Comparison of ENCODE assay signal across 21 mouse cellular contexts in the genomic region with DNA sequence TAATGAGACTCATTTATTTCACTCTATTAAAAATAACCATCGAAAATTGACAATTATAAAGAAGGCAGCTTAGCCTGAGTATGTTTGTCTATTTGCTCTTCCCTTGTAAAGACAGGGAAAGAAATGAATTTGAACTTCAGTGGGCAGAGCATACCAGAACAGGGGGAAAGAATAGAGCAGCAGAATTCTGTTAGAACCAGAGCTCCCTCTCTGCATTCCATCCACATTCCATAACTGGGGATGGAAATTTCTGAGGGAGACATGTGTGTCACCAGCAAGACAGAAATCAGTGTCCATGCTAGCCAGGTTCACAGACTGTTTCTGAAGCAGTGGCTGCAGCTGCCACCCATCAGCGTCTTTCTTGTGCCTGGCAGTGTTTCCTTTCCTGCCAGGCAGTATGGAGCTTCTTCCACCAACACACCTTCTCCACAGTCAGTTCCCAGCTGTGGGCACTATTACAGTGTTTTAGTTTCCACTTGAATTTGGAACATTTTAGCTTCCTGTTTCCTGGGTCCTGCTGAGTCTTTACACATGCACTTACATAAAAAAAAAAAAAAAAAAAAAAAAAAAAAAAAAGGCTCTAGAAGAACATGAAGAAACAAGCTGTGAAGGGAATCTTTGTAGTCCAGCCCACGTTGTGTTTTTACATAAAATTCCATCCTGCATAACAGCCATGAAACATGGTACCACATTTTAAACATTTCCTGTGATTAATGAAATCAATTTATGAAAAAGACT.
"Had no signal": no experiment of that assay in that cellular context is flagged by ENCODE, and none has a peak within 500 bp of the region (broad histone marks: within the 10 kb centered on the region; RNA-seq: fewer than 3 reads in every experiment).

No protein-coding gene starts in this region.

- H3K4me2 ChIP-seq: kidney, embryonic 15.5 days; limb, embryonic 12.5 days; limb, embryonic 15.5 days; liver, embryonic 11.5 days; lung, embryonic 14.5 days; midbrain, embryonic 13.5 days; neural tube, embryonic 13.5 days; stomach, embryonic 15.5 days had no signal

- H3K9me3 ChIP-seq: kidney, embryonic 15.5 days; limb, embryonic 12.5 days; limb, embryonic 15.5 days; midbrain, embryonic 10.5 days; midbrain, embryonic 13.5 days; neural tube, embryonic 13.5 days; stomach, embryonic 15.5 days had no signal

- H3K27me3 ChIP-seq: kidney, embryonic 15.5 days; limb, embryonic 12.5 days; limb, embryonic 15.5 days; midbrain, embryonic 13.5 days; neural tube, embryonic 13.5 days; stomach, embryonic 15.5 days had no signal

- H3K4me1 ChIP-seq: kidney, embryonic 15.5 days; limb, embryonic 12.5 days; limb, embryonic 15.5 days; midbrain, embryonic 10.5 days; midbrain, embryonic 13.5 days; neural tube, embryonic 13.5 days; stomach, embryonic 15.5 days had no signal

- H3K4me3 ChIP-seq: kidney, embryonic 15.5 days; limb, embryonic 12.5 days; limb, embryonic 15.5 days; midbrain, embryonic 10.5 days; midbrain, embryonic 13.5 days; myocyte; neural tube, embryonic 13.5 days; stomach, embryonic 15.5 days had no signal

- H3K27ac ChIP-seq: kidney, embryonic 15.5 days; limb, embryonic 12.5 days; limb, embryonic 15.5 days; liver, embryonic 14.5 days; macrophage; midbrain, embryonic 10.5 days; midbrain, embryonic 13.5 days; neural tube, embryonic 13.5 days; stomach, embryonic 15.5 days had no signal

- DNase-seq: kidney, adult 2 months; kidney, postnatal 14 days; kidney, postnatal 4 days; left cerebral cortex, postnatal 4 days; liver, postnatal 0 days; lung, embryonic 14.5 days; retina, postnatal 1 day; thymus, postnatal 25 days had no signal

- ATAC-seq: liver, postnatal 0 days; lung, postnatal 0 days; midbrain, embryonic 13.5 days; midbrain, embryonic 16.5 days had no signal

- H3K36me3 ChIP-seq: kidney, embryonic 15.5 days; limb, embryonic 12.5 days; limb, embryonic 15.5 days; midbrain, embryonic 10.5 days; midbrain, embryonic 13.5 days; neural tube, embryonic 13.5 days; stomach, embryonic 15.5 days had no signal

- H3K9ac ChIP-seq: kidney, embryonic 15.5 days; limb, embryonic 12.5 days; limb, embryonic 15.5 days; liver, embryonic 14.5 days; liver, postnatal 0 days; lung, embryonic 14.5 days; midbrain, embryonic 13.5 days; neural tube, embryonic 13.5 days; stomach, embryonic 15.5 days had no signal
